8 mouse cellular contexts compared by ENCODE assay signal in the genomic region with DNA sequence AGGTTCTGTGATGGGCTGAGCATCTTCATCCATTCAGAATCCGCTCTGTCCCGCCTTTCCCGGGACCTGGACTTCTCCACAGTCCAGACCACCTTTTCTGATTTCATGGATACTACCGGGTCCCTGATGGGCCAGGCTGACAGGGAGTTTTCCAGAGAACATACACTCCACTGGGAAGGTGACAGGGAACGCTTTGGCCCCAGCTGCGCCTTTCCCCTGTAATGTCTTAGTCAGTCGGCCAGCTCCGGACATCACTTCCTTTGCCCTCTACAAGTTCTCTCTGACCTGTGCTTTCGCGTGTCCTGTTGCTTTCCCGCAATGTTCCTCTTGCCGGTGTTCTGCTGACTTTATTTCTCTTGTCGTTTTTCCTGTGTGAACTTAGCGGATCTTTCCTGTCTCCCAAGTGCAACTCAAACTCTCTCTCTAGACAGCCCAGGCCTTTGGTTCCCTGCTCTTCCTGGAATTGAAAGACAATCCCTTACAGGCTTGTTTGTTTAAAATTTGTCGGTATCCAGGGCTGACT. TPM values are rescaled to one million over a fixed set of nuclear protein-coding genes. Genes with fewer than 3 reads are reported as not detected.
DNase-seq lines count a peak whose midpoint lies in the region; ATAC-seq and TF ChIP-seq lines count a peak whose summit lies in the region.

No protein-coding gene starts in this region.

- peak overlapping the region; percentile 66 for H3K4me2 ChIP-seq in hindbrain, postnatal 0 days (ENCODE audit: low read depth, low read length)
- peak overlapping the region; percentile 97 for H3K4me2 ChIP-seq in liver, embryonic 15.5 days
- H3K4me2 ChIP-seq in neural tube, embryonic 13.5 days = peak overlapping the region; percentile 80

- no peaks in the 10 kb centered on the region for H3K27me3 ChIP-seq in hindbrain, postnatal 0 days (ENCODE audit: insufficient read depth, low read length)
- no peaks in the 10 kb centered on the region for H3K27me3 ChIP-seq in liver, embryonic 15.5 days
- H3K27me3 ChIP-seq in neural tube, embryonic 13.5 days = no peaks in the 10 kb centered on the region

- no peak for TF ChIP-seq CTCF in left cerebral cortex, adult 2 months (IDR thresholded peaks at IDR 0.05)
- no peak for TF ChIP-seq CTCF in bone marrow, adult 2 months (IDR thresholded peaks at IDR 0.05; ENCODE audit: control insufficient read depth, insufficient read depth, low read length)
- no peak for TF ChIP-seq CTCF in hindbrain, postnatal 0 days (IDR thresholded peaks at IDR 0.05; ENCODE audit: low read depth)

- TF ChIP-seq POLR2A in bone marrow, adult 2 months (IDR thresholded peaks at IDR 0.05; ENCODE audit: borderline replicate concordance, control insufficient read depth, low read depth, low read length) = no peak

- WGBS in bone marrow, adult 2 months = 2% methylated on average over 15 of the region's 15 CpGs
- WGBS in hindbrain, postnatal 0 days = 4% methylated on average over 15 of the region's 15 CpGs
- 2% methylated on average over 15 of the region's 15 CpGs for WGBS in liver, embryonic 15.5 days (ENCODE audit: insufficient replicate concordance)
- WGBS in neural tube, embryonic 13.5 days = 4% methylated on average over 15 of the region's 15 CpGs

- intact Hi-C loops in left cerebral cortex, adult 2 months (cut with DNase I) = loop anchor here (5.0 to 10.0 kb wide), 3 partner anchors 126 to 1199 kb away; a partner anchor contains a TSS
- intact Hi-C loops in left cerebral cortex, postnatal 14 days (cut with DNase I) = no loop called here

- H3K4me3 ChIP-seq in left cerebral cortex, adult 2 months = peak overlapping the region; percentile 64
- peak overlapping the region; percentile 81 for H3K4me3 ChIP-seq in bone marrow, adult 2 months (replicated peaks; ENCODE audit: control insufficient read depth, low read depth, low read length)
- peak overlapping the region; percentile 75 for H3K4me3 ChIP-seq in hindbrain, postnatal 0 days (ENCODE audit: low read length)
- peak overlapping the region; percentile 81 for H3K4me3 ChIP-seq in liver, embryonic 15.5 days (replicated peaks)
- peak overlapping the region; percentile 58 for H3K4me3 ChIP-seq in neural tube, embryonic 13.5 days

- 0 out of 2 replicates have a peak, but pooled peaks cover 3% of the 10 kb centered on the region for H3K36me3 ChIP-seq in hindbrain, postnatal 0 days (ENCODE audit: insufficient read depth, low read length)
- H3K36me3 ChIP-seq in liver, embryonic 15.5 days (replicated peaks) = peaks cover 4% of the 10 kb centered on the region; the same call in 1 of the 2 replicates
- H3K36me3 ChIP-seq in neural tube, embryonic 13.5 days = peaks cover 13% of the 10 kb centered on the region

- peak overlapping the region; percentile 73 for H3K9ac ChIP-seq in hindbrain, postnatal 0 days (replicated peaks; ENCODE audit: low read length)
- peak overlapping the region; percentile 82 for H3K9ac ChIP-seq in liver, embryonic 15.5 days
- H3K9ac ChIP-seq in neural tube, embryonic 13.5 days = peak overlapping the region; percentile 79

- ATAC-seq in hindbrain, postnatal 0 days = peak; percentile 43; the same call in 1 of the 2 replicates
- ATAC-seq in liver, embryonic 15.5 days (ENCODE audit: insufficient read depth) = peak; percentile 7; the same call in 1 of the 2 replicates
- no peak for ATAC-seq in neural tube, embryonic 13.5 days (ENCODE audit: low read depth)

- H3K9me3 ChIP-seq in hindbrain, postnatal 0 days (ENCODE audit: low read length) = no peaks in the 10 kb centered on the region
- H3K9me3 ChIP-seq in liver, embryonic 15.5 days (replicated peaks) = no peaks in the 10 kb centered on the region
- no peaks in the 10 kb centered on the region for H3K9me3 ChIP-seq in neural tube, embryonic 13.5 days

- H3K27ac ChIP-seq in left cerebral cortex, adult 2 months = peak overlapping the region; percentile 92; the same call in 1 of the 2 replicates
- H3K27ac ChIP-seq in bone marrow, adult 2 months (ENCODE audit: control insufficient read depth, insufficient read depth, low read depth, low read length, poor library complexity) = peak overlapping the region; percentile 70; the same call in 1 of the 2 replicates
- H3K27ac ChIP-seq in hindbrain, postnatal 0 days = peak overlapping the region; percentile 76; the same call in 1 of the 2 replicates
- H3K27ac ChIP-seq in liver, embryonic 15.5 days (replicated peaks) = peak overlapping the region; percentile 70
- H3K27ac ChIP-seq in neural tube, embryonic 13.5 days (replicated peaks) = peak overlapping the region; percentile 74

- no peak for DNase-seq in left cerebral cortex, adult 2 months (ENCODE audit: extremely low spot score in 1 of 2, low spot score in 2 of 2)
- no peak for DNase-seq in left cerebral cortex, postnatal 14 days (ENCODE audit: low spot score in 2 of 2)
- peak; percentile 25 for DNase-seq in gastrocnemius, postnatal 10 days
- peak; percentile 9 for DNase-seq in hindbrain, postnatal 0 days (ENCODE audit: low spot score)
- no peak for DNase-seq in urinary bladder, postnatal 10 days (ENCODE audit: low spot score)

- H3K4me1 ChIP-seq in bone marrow, adult 2 months (ENCODE audit: control insufficient read depth, insufficient read depth, low read length) = peaks cover 2% of the 10 kb centered on the region
- peaks cover 8% of the 10 kb centered on the region; the same call in 1 of the 2 replicates for H3K4me1 ChIP-seq in hindbrain, postnatal 0 days (ENCODE audit: insufficient read depth, low read length)
- H3K4me1 ChIP-seq in liver, embryonic 15.5 days (replicated peaks) = peaks cover 40% of the 10 kb centered on the region
- peaks cover 24% of the 10 kb centered on the region for H3K4me1 ChIP-seq in neural tube, embryonic 13.5 days (replicated peaks)

RNA-seq across cellular contexts. Expression of a gene that starts 0.7 kb away (rescaled TPM):
- total RNA-seq in left cerebral cortex, adult 2 months (2021) = 10 to 100 TPM in 1 of 2 experiments, 1 to 10 TPM in 1; 9.1 to 13.1 TPM
- total RNA-seq in left cerebral cortex, postnatal 14 days (2021) = 10 to 100 TPM; 10.9 to 11.3 TPM
- 9.0 and 19.3 TPM in 2 replicates for polyA plus RNA-seq in bone marrow, adult 2 months (2011; ENCODE audit: insufficient read depth, insufficient read length, low replicate concordance, missing spikeins)
- total RNA-seq in gastrocnemius, postnatal 10 days (2021) = 1 to 10 TPM; 7.0 to 8.5 TPM
- total RNA-seq in hindbrain, postnatal 0 days (2014; rRNA removed) = 8.6 and 11.4 TPM in 2 replicates
- polyA plus RNA-seq in hindbrain, postnatal 0 days (2015; fragmentation: Nextera tagmentation; extraction: Ambion mirVana) = 14.8 and 17.5 TPM in 2 replicates
- 15.1 and 16.8 TPM in 2 replicates for polyA plus RNA-seq in liver, embryonic 15.5 days (2015; fragmentation: Nextera tagmentation; extraction: Ambion mirVana)
- polyA plus RNA-seq in neural tube, embryonic 13.5 days (2015; fragmentation: Nextera tagmentation; extraction: Ambion mirVana) = 25.6 and 28.6 TPM in 2 replicates

Comparison
In these comparisons a context has a peak if more than half of its experiments do, and no peak if none do; other contexts are left out.
1. DNase-seq: peak in gastrocnemius, postnatal 10 days (single experiment) and hindbrain, postnatal 0 days (single experiment); none in left cerebral cortex, adult 2 months (0 of 2), left cerebral cortex, postnatal 14 days (0 of 2) and urinary bladder, postnatal 10 days (single experiment).
2. Peak in every context shown above with its lines, with median percentiles within 50 percentile points of each other: H3K27ac ChIP-seq, H3K4me3 ChIP-seq, H3K4me2 ChIP-seq and H3K9ac ChIP-seq.